Mouse (Mus musculus): Measurements from ENCODE around the gene Gm21292. TPM values are rescaled to one million over a fixed set of nuclear protein-coding genes. Genes with fewer than 3 reads are reported as not detected.
"Not testable (repeated sequence)": the region's sequence is repeated elsewhere in the genome, so short reads cannot be mapped to it uniquely, and the experiment has no call there.

The Gm21292 gene
- not detected in 2 replicates for total RNA-seq (2021)
- long read RNA-seq, experiment 1 = 0 reads
- long read RNA-seq, experiment 2 = 0 reads

- DNase-seq = not testable (repeated sequence)
These were observed at the start of gene Gm21292 for GRCm38 (mm10) chrY:9133824-9134223. Gene Gm21292, minus strand, starts transcription at chrY:9133924.

Other genes with a start within 250 kb of the Gm21292 start
- not detected in 2 replicates for gene Gm21721, start 68.3 kb upstream of the Gm21292 start, total RNA-seq (2021)
- gene Gm21812, start 213.3 kb upstream of the Gm21292 start, total RNA-seq (2021) = not detected in 2 replicates